Mouse (Mus musculus) ES-E14 (cell line): ENCODE measurements around the gene Pla1a. TPM values are rescaled to one million over a fixed set of nuclear protein-coding genes. Genes with fewer than 3 reads are reported as not detected.

Experiments used
- DNase-seq: peaks from one replicate; pipeline ENCODE4 v3.0.0-alpha.2; 2013; ENCODE audit warnings: low read depth, low spot score
- H3K27ac ChIP-seq: 2 replicates; pipeline ENCODE4 v1.5.1; 2012; ENCODE audit warnings: low read depth, mild to moderate bottlenecking, low read length, moderate library complexity, mixed read lengths; ENCODE audit not compliant: poor library complexity, insufficient read depth, severe bottlenecking
- H3K36me3 ChIP-seq: 2 replicates; pipeline ENCODE4 v1.6.1; 2012; ENCODE audit warnings: mild to moderate bottlenecking, low read length, moderate library complexity, mixed read lengths; ENCODE audit not compliant: control insufficient read depth, poor library complexity, insufficient read depth, severe bottlenecking
- H3K4me1 ChIP-seq, 2 experiments: fragments of 150-350 bp in 1 of 2; sonication (generic) in 1 of 2; 2 replicates each; pipeline ENCODE4 v1.6.1; 2012; ENCODE audit warnings: low read length in 2 of 2, mild to moderate bottlenecking in 1 of 2, mixed read lengths in 1 of 2; ENCODE audit not compliant: control insufficient read depth in 2 of 2, insufficient read depth in 2 of 2, poor library complexity in 1 of 2
- H3K4me3 ChIP-seq, 2 experiments: fragments of 150-350 bp in 1 of 2; sonication (generic) in 1 of 2; 2 replicates each; pipeline ENCODE4 v1.5.1; 2012; ENCODE audit warnings: low read length in 2 of 2, low read depth in 1 of 2, mild to moderate bottlenecking in 1 of 2, mixed read lengths in 1 of 2; ENCODE audit not compliant: insufficient read depth in 1 of 2, poor library complexity in 1 of 2, severe bottlenecking in 1 of 2
- H3K9ac ChIP-seq: 2 replicates; pipeline ENCODE4 v1.6.1; 2012; ENCODE audit warnings: low read depth, mild to moderate bottlenecking, low read length, mixed read lengths; ENCODE audit not compliant: poor library complexity, insufficient read depth, severe bottlenecking
- H3K9me3 ChIP-seq: fragments of 150-350 bp; sonication (generic); 2 replicates; pipeline ENCODE4 v1.6.1; 2012; ENCODE audit warnings: low read depth, mild to moderate bottlenecking, low read length; ENCODE audit not compliant: control insufficient read depth, insufficient read depth
- CHD2 ChIP-seq: IDR thresholded peaks from 2 replicates; pipeline ENCODE4 v1.6.1; 2014; ENCODE audit warnings: mild to moderate bottlenecking, low read depth, low read length, inconsistent platforms
- HCFC1 ChIP-seq: IDR thresholded peaks from 2 replicates; pipeline ENCODE4 v1.6.1; 2012; ENCODE audit warnings: low read length, inconsistent platforms, borderline replicate concordance; ENCODE audit not compliant: insufficient read depth
- MAFK ChIP-seq: IDR thresholded peaks from 2 replicates; pipeline ENCODE4 v1.6.1; 2014; ENCODE audit warnings: mild to moderate bottlenecking, low read depth, low read length, inconsistent platforms; ENCODE audit not compliant: insufficient read depth
- ZC3H11A ChIP-seq: IDR thresholded peaks from 2 replicates; pipeline ENCODE4 v1.6.1; 2012; ENCODE audit warnings: low read depth, mild to moderate bottlenecking, inconsistent platforms, low read length, borderline replicate concordance
- ZNF384 ChIP-seq: IDR thresholded peaks from 2 replicates; pipeline ENCODE4 v1.6.1; 2012; ENCODE audit warnings: low read depth, low read length, inconsistent platforms
- in situ Hi-C, 2 experiments: fragments of 600-800 bp; cut with MboI; formaldehyde crosslinking; loops; one replicate each; pipeline ENCODE4 v1.15.1; 2025; ENCODE audit warnings: low sequenced_read_pairs in 2 of 2, inconsistent platforms in 1 of 2; ENCODE audit not compliant: unreplicated experiment in 2 of 2
- total RNA-seq: library from RNA; depleted of rRNA; stranded (reverse); fragments of 300-350 nt; gene quantifications from 2 replicates; pipeline ENCODE4 v1.2.3, GENCODE M21; 2012

Gene Pla1a
- total RNA-seq, 1 experiment = 4.9 TPM

GRCm38 (mm10) chr16:38476312-38477240 is 43.6 kb upstream of the Pla1a start:
- Histone ChIP-seq H3K27ac (peak overlapping the region; percentile 61; the same call in 1 of the 2 replicates), H3K4me1 (peaks cover 2 to 9% of the 10 kb centered on the region in 2 experiments; a peak in 3 of 4 replicates), H3K9ac (peak overlapping the region; percentile 49; the same call in 1 of the 2 replicates), H3K9me3 (no peaks in the 10 kb centered on the region), H3K4me3 (peak overlapping the region; percentile 47 to 61), H3K36me3 (no peaks in the 10 kb centered on the region)
- TF ChIP-seq MAFK (peak; percentile 44; the same call in 1 of the 2 replicates), CHD2 (no peak)
- DNase-seq = no peak
- in situ Hi-C loops = loop anchor here in 1 of 2 experiments (25.0 kb wide), 1 partner anchor 539 kb away; no protein-coding TSS in a partner anchor

DNA sequence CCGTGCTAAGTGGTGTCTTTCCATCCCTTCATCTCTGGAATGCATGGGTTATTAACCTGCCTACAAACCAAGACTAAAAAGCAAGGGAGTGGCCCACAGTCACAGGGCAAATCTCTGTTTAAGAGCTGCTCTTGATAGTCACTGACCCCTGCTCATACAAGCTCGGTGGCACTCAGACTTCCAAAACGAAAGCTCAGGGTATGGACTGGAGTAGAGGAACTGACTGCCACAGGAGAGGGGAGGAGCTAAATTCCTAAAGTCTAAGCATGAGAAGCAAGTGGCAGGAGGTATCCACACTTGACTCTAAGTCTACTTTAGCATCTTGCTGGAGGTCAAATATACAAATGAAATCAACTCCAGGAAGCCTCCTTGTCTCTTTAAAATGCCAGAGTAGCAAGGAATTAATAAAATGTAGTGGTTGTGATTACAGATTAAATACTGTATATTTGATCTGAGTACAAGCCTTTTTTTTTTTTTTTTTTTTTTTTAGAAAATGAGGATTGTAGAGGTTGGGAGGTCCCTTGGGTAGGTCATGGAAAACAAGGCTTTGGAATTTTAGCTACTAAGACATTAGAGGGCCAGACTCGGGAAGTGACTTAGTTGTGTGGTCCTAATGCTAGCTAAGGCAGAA is 42.9 kb upstream of the Pla1a start:
- H3K27ac ChIP-seq = no peak overlapping the region; the same call in 1 of the 2 replicates
- in situ Hi-C loops = loop anchor here in 1 of 2 experiments (25.0 kb wide), 1 partner anchor 538 kb away; no protein-coding TSS in a partner anchor
- peaks cover 5 to 11% of the 10 kb centered on the region in 2 experiments for H3K4me1 ChIP-seq
- no peak for DNase-seq
- TF ChIP-seq ZC3H11A (no peak), ZNF384 (peak; percentile 53)
- peak overlapping the region; percentile 38; the same call in 1 of the 2 replicates for H3K9ac ChIP-seq
- peak overlapping the region; percentile 47 to 61; a peak in 3 of 4 replicates for H3K4me3 ChIP-seq
- H3K36me3 ChIP-seq = no peaks in the 10 kb centered on the region
- no peaks in the 10 kb centered on the region for H3K9me3 ChIP-seq

DNA sequence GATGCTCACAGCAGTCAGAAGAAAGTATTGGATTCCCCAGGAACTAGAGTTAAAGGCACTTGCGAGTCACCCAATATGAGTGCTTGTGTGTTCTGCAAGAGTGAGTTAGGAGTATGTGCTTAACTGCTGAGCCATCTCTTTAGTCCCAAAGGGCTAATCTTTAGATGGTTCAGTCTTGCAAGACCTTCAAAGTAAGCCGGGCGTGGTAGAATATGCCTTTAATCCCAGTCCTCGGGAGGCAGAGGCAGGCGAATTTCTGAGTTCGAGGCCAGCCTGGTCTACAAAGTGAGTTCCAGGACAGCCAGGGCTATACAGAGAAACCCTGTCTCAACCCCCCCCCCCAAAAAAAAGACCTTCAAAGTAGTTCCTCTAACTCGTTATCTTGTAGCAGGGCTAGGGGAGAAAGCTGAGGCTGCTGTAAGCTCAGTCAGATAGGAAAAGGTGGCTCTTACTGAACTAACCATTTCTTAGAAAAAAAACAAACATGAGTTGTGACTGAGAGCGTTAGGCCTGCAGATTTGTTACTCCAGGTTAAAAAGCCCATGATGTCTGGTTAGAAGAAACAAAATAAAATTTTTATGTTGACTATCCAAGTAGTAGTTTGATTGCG is 41.8 kb upstream of the Pla1a start:
- no peak overlapping the region for H3K27ac ChIP-seq
- no peaks in the 10 kb centered on the region for H3K36me3 ChIP-seq
- in situ Hi-C loops = loop anchor here in 1 of 2 experiments (25.0 kb wide), 1 partner anchor 537 kb away; no protein-coding TSS in a partner anchor
- no peak for TF ChIP-seq CHD2
- no peak for TF ChIP-seq MAFK
- TF ChIP-seq ZC3H11A = no peak
- no peak for TF ChIP-seq ZNF384
- no peak for TF ChIP-seq HCFC1
- no peak overlapping the region for H3K9ac ChIP-seq
- H3K4me1 ChIP-seq = peaks cover 8 to 12% of the 10 kb centered on the region in 2 experiments
- DNase-seq = no peak
- no peak overlapping the region for H3K4me3 ChIP-seq
- H3K9me3 ChIP-seq = no peaks in the 10 kb centered on the region

DNA sequence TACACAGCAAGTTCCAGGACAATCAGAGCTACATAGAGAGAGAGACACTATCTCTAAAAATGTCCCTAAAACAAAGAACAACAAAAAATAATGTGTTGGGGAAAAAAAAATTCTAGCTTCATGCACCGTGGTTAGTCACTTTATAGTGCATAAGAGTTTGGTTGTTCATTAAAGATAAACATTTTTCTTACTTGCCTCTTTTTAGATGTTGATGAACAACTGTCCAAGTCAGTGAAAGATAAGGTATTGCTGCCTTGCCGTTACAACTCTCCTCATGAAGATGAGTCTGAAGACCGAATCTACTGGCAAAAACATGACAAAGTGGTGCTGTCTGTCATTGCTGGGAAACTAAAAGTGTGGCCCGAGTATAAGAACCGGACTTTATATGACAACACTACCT is 40.7 kb upstream of the Pla1a start:
- peaks cover 10 to 14% of the 10 kb centered on the region in 2 experiments for H3K4me1 ChIP-seq
- TF ChIP-seq CHD2 (no peak), HCFC1 (no peak), MAFK (no peak), ZC3H11A (no peak), ZNF384 (no peak)
- H3K4me3 ChIP-seq = no peak overlapping the region
- DNase-seq = no peak
- no peaks in the 10 kb centered on the region for H3K9me3 ChIP-seq
- H3K36me3 ChIP-seq = no peaks in the 10 kb centered on the region
- no peak overlapping the region for H3K27ac ChIP-seq
- no peak overlapping the region for H3K9ac ChIP-seq
- in situ Hi-C loops = no loop called here
